Mouse (Mus musculus) midbrain, embryonic 14.5 days (tissue): ENCODE measurements at regions not wholly inside any gene's neighbourhood (a gene's known extent, or its start where the extent isn't known, plus 50 kb on each side); places are given as distances from the start of the nearest gene placed in this dataset.

Experiments used
- ATAC-seq: fragments of 200-750 bp; cut with Nextera tagmentation; 2 replicates; pipeline ENCODE4 v1.8.0; 2017; ENCODE audit warnings: moderate number of reproducible peaks, moderate library complexity; ENCODE audit not compliant: low FRiP score, low TSS enrichment
- DNase-seq: peaks from one replicate; pipeline ENCODE4 v3.0.0-alpha.2; 2015
- H3K27ac ChIP-seq: fragments of 300-500 bp; sonication (generic); replicated peaks from 2 replicates; pipeline ENCODE4 v1.5.1; 2014; ENCODE audit warnings: mild to moderate bottlenecking, low read depth, low read length, moderate library complexity
- H3K27me3 ChIP-seq: fragments of 300-500 bp; sonication (generic); 2 replicates; pipeline ENCODE4 v1.6.1; 2014; ENCODE audit warnings: low read length, control low read depth, mixed read lengths; ENCODE audit not compliant: control insufficient read depth, insufficient read depth
- H3K36me3 ChIP-seq: fragments of 300-500 bp; sonication (generic); 2 replicates; pipeline ENCODE4 v1.6.1; 2014; ENCODE audit warnings: low read length, control low read depth; ENCODE audit not compliant: control insufficient read depth, insufficient read depth
- H3K4me1 ChIP-seq: fragments of 300-500 bp; sonication (generic); 2 replicates; pipeline ENCODE4 v1.6.1; 2014; ENCODE audit warnings: mild to moderate bottlenecking, antibody characterized with exemption, low read length, control low read depth; ENCODE audit not compliant: control insufficient read depth, insufficient read depth
- H3K4me2 ChIP-seq: fragments of 300-500 bp; sonication (generic); 2 replicates; pipeline ENCODE4 v1.6.1; 2014; ENCODE audit warnings: mild to moderate bottlenecking, low read length, moderate library complexity
- H3K4me3 ChIP-seq: fragments of 300-500 bp; sonication (generic); replicated peaks from 2 replicates; pipeline ENCODE4 v1.5.1; 2014; ENCODE audit warnings: low read depth, low read length
- H3K9ac ChIP-seq: fragments of 300-500 bp; sonication (generic); replicated peaks from 2 replicates; pipeline ENCODE4 v1.6.1; 2014; ENCODE audit warnings: mild to moderate bottlenecking, low read length, moderate library complexity
- H3K9me3 ChIP-seq: fragments of 300-500 bp; sonication (generic); 2 replicates; pipeline ENCODE4 v1.6.1; 2016; ENCODE audit warnings: low read length, control low read depth, mixed read lengths; ENCODE audit not compliant: control insufficient read depth
- WGBS: fragments of 180-500 bp; shearing (Covaris S2); extraction: QIAGEN DNeasy Blood & Tissue Kit; methylation state at CpG from one replicate; pipeline ENCODE4 v1.1.7; 2014; 5-methylcytosine and 5-hydroxymethylcytosine counted together

- no peak overlapping the region for H3K4me2 ChIP-seq
- no peaks in the 10 kb centered on the region for H3K9me3 ChIP-seq
- no peak overlapping the region for H3K9ac ChIP-seq
- 75% methylated on average over 2 of the region's 2 CpGs for WGBS
- ATAC-seq (no peak), DNase-seq (no peak)
- H3K27me3 ChIP-seq = no peaks in the 10 kb centered on the region
- H3K4me3 ChIP-seq = no peak overlapping the region
- H3K27ac ChIP-seq = no peak overlapping the region
- no peaks in the 10 kb centered on the region for H3K4me1 ChIP-seq
- H3K36me3 ChIP-seq = no peaks in the 10 kb centered on the region
Observed at GRCm38 (mm10) chr2:48665103-48665502, 148.8 kb upstream of the Acvr2a start.

GRCm38 (mm10) chr2:48689098-48689497 is 124.8 kb upstream of the Acvr2a start:
- Histone ChIP-seq H3K4me1 (no peaks in the 10 kb centered on the region), H3K36me3 (no peaks in the 10 kb centered on the region), H3K27ac (no peak overlapping the region), H3K9me3 (no peaks in the 10 kb centered on the region), H3K4me3 (no peak overlapping the region), H3K27me3 (no peaks in the 10 kb centered on the region), H3K4me2 (no peak overlapping the region), H3K9ac (no peak overlapping the region)
- DNase-seq (no peak), ATAC-seq (no peak)
- 78% methylated on average over 1 of the region's 1 CpGs for WGBS

GRCm38 (mm10) chr2:48694509-48694908 is 119.4 kb upstream of the Acvr2a start:
- H3K27me3 ChIP-seq = no peaks in the 10 kb centered on the region
- H3K9ac ChIP-seq = no peak overlapping the region
- DNase-seq (no peak), ATAC-seq (no peak)
- H3K9me3 ChIP-seq = no peaks in the 10 kb centered on the region
- no peaks in the 10 kb centered on the region for H3K4me1 ChIP-seq
- no peak overlapping the region for H3K4me2 ChIP-seq
- H3K27ac ChIP-seq = no peak overlapping the region
- H3K4me3 ChIP-seq = no peak overlapping the region
- no peaks in the 10 kb centered on the region for H3K36me3 ChIP-seq
- WGBS = 94% methylated on average over 3 of the region's 3 CpGs

- H3K4me2 ChIP-seq = no peak overlapping the region
- no peak overlapping the region for H3K27ac ChIP-seq
- DNase-seq (no peak), ATAC-seq (no peak)
- no peaks in the 10 kb centered on the region for H3K27me3 ChIP-seq
- H3K9me3 ChIP-seq = no peaks in the 10 kb centered on the region
- H3K4me1 ChIP-seq = no peaks in the 10 kb centered on the region
- 80% methylated on average over 2 of the region's 2 CpGs for WGBS
- H3K4me3 ChIP-seq = no peak overlapping the region
- no peak overlapping the region for H3K9ac ChIP-seq
- no peaks in the 10 kb centered on the region for H3K36me3 ChIP-seq
Observed at GRCm38 (mm10) chr2:48700886-48701285, 113.0 kb upstream of the Acvr2a start.

- Histone ChIP-seq H3K27me3 (no peaks in the 10 kb centered on the region), H3K4me2 (no peak overlapping the region), H3K36me3 (no peaks in the 10 kb centered on the region), H3K4me3 (no peak overlapping the region), H3K4me1 (no peaks in the 10 kb centered on the region; the same call in 1 of the 2 replicates), H3K9ac (no peak overlapping the region), H3K27ac (no peak overlapping the region), H3K9me3 (no peaks in the 10 kb centered on the region)
- ATAC-seq (no peak), DNase-seq (peak; percentile 3)
- WGBS = 59% methylated on average over 12 of the region's 12 CpGs
Observed at GRCm38 (mm10) chr2:48705103-48705804, 108.7 kb upstream of the Acvr2a start.

GRCm38 (mm10) chr2:48705805-48706150 is 108.1 kb upstream of the Acvr2a start:
- Histone ChIP-seq H3K27ac (no peak overlapping the region), H3K27me3 (no peaks in the 10 kb centered on the region), H3K4me2 (no peak overlapping the region), H3K9ac (no peak overlapping the region), H3K4me3 (no peak overlapping the region), H3K9me3 (no peaks in the 10 kb centered on the region), H3K4me1 (no peaks in the 10 kb centered on the region; the same call in 1 of the 2 replicates), H3K36me3 (no peaks in the 10 kb centered on the region)
- ATAC-seq (no peak), DNase-seq (no peak)
- WGBS = 30% methylated on average over 3 of the region's 3 CpGs

GRCm38 (mm10) chr2:48706188-48706587 is 107.7 kb upstream of the Acvr2a start:
- ATAC-seq (no peak), DNase-seq (peak; percentile 12)
- no peaks in the 10 kb centered on the region; the same call in 1 of the 2 replicates for H3K4me1 ChIP-seq
- no peaks in the 10 kb centered on the region for H3K36me3 ChIP-seq
- no peak overlapping the region for H3K4me3 ChIP-seq
- no peak overlapping the region for H3K4me2 ChIP-seq
- no peaks in the 10 kb centered on the region for H3K9me3 ChIP-seq
- no peak overlapping the region for H3K9ac ChIP-seq
- no peaks in the 10 kb centered on the region for H3K27me3 ChIP-seq
- H3K27ac ChIP-seq = no peak overlapping the region
- WGBS = 24% methylated on average over 5 of the region's 5 CpGs

- Histone ChIP-seq H3K4me2 (no peak overlapping the region), H3K4me1 (no peaks in the 10 kb centered on the region), H3K9me3 (no peaks in the 10 kb centered on the region), H3K36me3 (no peaks in the 10 kb centered on the region), H3K27me3 (no peaks in the 10 kb centered on the region), H3K4me3 (no peak overlapping the region), H3K9ac (no peak overlapping the region), H3K27ac (no peak overlapping the region)
- 89% methylated on average over 4 of the region's 4 CpGs for WGBS
- ATAC-seq = no peak
- DNase-seq = no peak
Observed at GRCm38 (mm10) chr2:48716206-48716605, 97.7 kb upstream of the Acvr2a start.

- 86% methylated on average over 1 of the region's 1 CpGs for WGBS
- Histone ChIP-seq H3K4me3 (no peak overlapping the region), H3K4me1 (no peaks in the 10 kb centered on the region), H3K4me2 (no peak overlapping the region), H3K36me3 (no peaks in the 10 kb centered on the region), H3K9me3 (no peaks in the 10 kb centered on the region), H3K27ac (no peak overlapping the region), H3K27me3 (no peaks in the 10 kb centered on the region), H3K9ac (no peak overlapping the region)
- no peak for DNase-seq
- no peak for ATAC-seq
Observed at GRCm38 (mm10) chr2:48717770-48718169, 96.1 kb upstream of the Acvr2a start.
